Mouse (Mus musculus): ENCODE results near the gene Rasal1.

The Rasal1 gene

GRCm38 (mm10) chr5:120648569-120649373, at the start of gene Rasal1:
TSS of gene Rasal1 (plus strand) at chr5:120648812.
- DNase-seq: peak; percentile 63 to 75

GRCm38 (mm10) chr5:120599625-120600024, 49.0 kb upstream of the Rasal1 start:
- DNase-seq: no peak

GRCm38 (mm10) chr5:120600946-120601668, 47.5 kb upstream of the Rasal1 start:
- DNase-seq: no peak

GRCm38 (mm10) chr5:120602210-120602609, 46.4 kb upstream of the Rasal1 start:
- DNase-seq: peak in 1 of 2 experiments; percentile 63

GRCm38 (mm10) chr5:120603515-120603914, 45.1 kb upstream of the Rasal1 start:
- DNase-seq: peak in 1 of 2 experiments; percentile 57

GRCm38 (mm10) chr5:120604839-120605238, 43.8 kb upstream of the Rasal1 start:
- peak; percentile 95 to 98 for DNase-seq

- DNase-seq: peak; percentile 62
Measured at GRCm38 (mm10) chr5:120605241-120605661, 43.4 kb upstream of the Rasal1 start.

GRCm38 (mm10) chr5:120605688-120606087, 42.9 kb upstream of the Rasal1 start:
- DNase-seq: peak; percentile 98 to 99

GRCm38 (mm10) chr5:120606590-120607200, 41.9 kb upstream of the Rasal1 start:
- no peak for DNase-seq

GRCm38 (mm10) chr5:120607335-120607734, 41.3 kb upstream of the Rasal1 start:
- DNase-seq: no peak

- DNase-seq: peak in 1 of 2 experiments; percentile 63
Measured at GRCm38 (mm10) chr5:120609246-120609775, 39.3 kb upstream of the Rasal1 start.

- DNase-seq: peak; percentile 60 to 71
Measured at GRCm38 (mm10) chr5:120610906-120611305, 37.7 kb upstream of the Rasal1 start.

GRCm38 (mm10) chr5:120611416-120611815, 37.2 kb upstream of the Rasal1 start:
- peak in 1 of 2 experiments; percentile 58 for DNase-seq

GRCm38 (mm10) chr5:120612442-120612821, 36.2 kb upstream of the Rasal1 start, which contains the start of the genes Rita1 and Ddx54:
TSS of gene Rita1 (minus strand) at chr5:120612589.
TSS of gene Ddx54 (plus strand) at chr5:120612739.
- peak; percentile 99 for DNase-seq

- DNase-seq: peak; percentile 100
Measured at GRCm38 (mm10) chr5:120612822-120613604, 35.6 kb upstream of the Rasal1 start.

- peak in 1 of 2 experiments; percentile 83 for DNase-seq
Measured at GRCm38 (mm10) chr5:120615903-120616302, 32.7 kb upstream of the Rasal1 start.

- no peak for DNase-seq
Measured at GRCm38 (mm10) chr5:120618778-120619177, 29.8 kb upstream of the Rasal1 start.

GRCm38 (mm10) chr5:120619201-120619600, 29.4 kb upstream of the Rasal1 start:
- DNase-seq: peak; percentile 82 to 92

- peak; percentile 93 for DNase-seq
Measured at GRCm38 (mm10) chr5:120620375-120621077, 28.1 kb upstream of the Rasal1 start.

GRCm38 (mm10) chr5:120621078-120621765, 27.4 kb upstream of the Rasal1 start:
- no peak for DNase-seq

- DNase-seq: peak in 1 of 2 experiments; percentile 32
Measured at GRCm38 (mm10) chr5:120621846-120622197, 26.8 kb upstream of the Rasal1 start.
